Mouse (Mus musculus): Measurements from ENCODE around the gene Syt12. TPM values are rescaled to one million over a fixed set of nuclear protein-coding genes. Genes with fewer than 3 reads are reported as not detected.

The Syt12 gene
- total and polyA plus RNA-seq, 3 experiments, result 0.11 TPM; not detected in 2

DNA sequence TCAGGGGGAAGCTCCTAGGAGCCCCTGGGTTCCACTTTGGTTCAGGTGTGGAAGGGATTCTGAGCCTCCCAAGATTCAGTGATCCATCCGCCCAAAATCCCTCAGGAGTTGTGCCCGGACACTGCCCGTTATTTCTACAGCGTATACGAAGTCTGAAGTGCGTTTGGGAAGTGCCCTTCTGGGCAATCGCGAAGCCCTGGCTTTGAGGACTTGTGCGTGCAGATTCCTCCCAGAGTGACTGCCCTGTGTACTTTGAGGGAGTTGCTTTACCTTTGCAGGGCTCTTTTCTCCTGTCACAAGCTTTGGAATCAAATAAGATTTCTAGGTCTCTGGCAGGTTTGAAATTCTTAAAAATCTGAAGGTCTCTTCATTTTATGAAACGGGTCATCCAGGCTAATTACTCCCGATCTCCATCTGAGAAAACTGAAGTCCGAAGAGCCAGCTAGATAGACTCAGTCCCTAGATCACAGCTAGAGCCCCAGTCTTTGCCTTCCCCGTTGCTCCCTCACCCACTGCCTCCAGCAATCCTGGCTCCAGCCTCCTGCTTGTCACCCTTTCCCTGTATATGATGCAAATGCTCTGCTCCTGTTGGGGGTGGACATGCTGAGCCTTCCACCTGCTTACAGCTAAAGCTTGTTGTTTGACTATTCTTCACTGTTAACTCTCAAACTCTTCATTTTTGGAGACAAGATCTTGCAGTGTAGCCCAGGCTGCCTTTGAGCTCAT lies 34.0 kb upstream of the Syt12 start:
- Histone ChIP-seq H3K4me3 (ENCODE audit: low read depth, low read length) (peak overlapping the region; percentile 88; the same call in 1 of the 2 replicates), H3K27me3 (ENCODE audit: insufficient read depth, low read length) (peaks cover 25% of the 10 kb centered on the region), H3K36me3 (replicated peaks) (no peaks in the 10 kb centered on the region), H3K4me1 (ENCODE audit: insufficient read depth, low read depth, low read length) (peaks cover 33% of the 10 kb centered on the region), H3K9me3 (replicated peaks) (no peaks in the 10 kb centered on the region)
- no peak for TF ChIP-seq POLR2AphosphoS5 (IDR thresholded peaks at IDR 0.05; ENCODE audit: insufficient replicate concordance, low read depth, low read length)
- TF ChIP-seq TAL1 (conservative IDR thresholded peaks at IDR 0.05; ENCODE audit: low read depth, low read length), result no peak
- no peak for TF ChIP-seq GATA1 (IDR thresholded peaks at IDR 0.05; ENCODE audit: borderline replicate concordance, low read length)
- no peak for TF ChIP-seq GATA2 (IDR thresholded peaks at IDR 0.05; ENCODE audit: borderline replicate concordance, low read depth, low read length)
- no peak for TF ChIP-seq CTCF (IDR thresholded peaks at IDR 0.05; ENCODE audit: low read depth, low read length)
- no peak for ATAC-seq (ENCODE audit: extremely low read depth, insufficient number of reproducible peaks, low FRiP score, poor library complexity, severe bottlenecking)
- no peak for DNase-seq (ENCODE audit: low spot score)

- Histone ChIP-seq H3K4me1 (ENCODE audit: insufficient read depth, low read depth, low read length) (peaks cover 43% of the 10 kb centered on the region), H3K36me3 (replicated peaks) (no peaks in the 10 kb centered on the region), H3K4me3 (ENCODE audit: low read depth, low read length) (peak within 1 kb of the TSS; percentile 88), H3K9me3 (replicated peaks) (no peaks in the 10 kb centered on the region), H3K27me3 (ENCODE audit: insufficient read depth, low read length) (peaks cover 25% of the 10 kb centered on the region)
- peak; percentile 99 for DNase-seq (ENCODE audit: low spot score)
- peak; percentile 95 for ATAC-seq (ENCODE audit: extremely low read depth, insufficient number of reproducible peaks, low FRiP score, poor library complexity, severe bottlenecking)
- TF ChIP-seq GATA2 (IDR thresholded peaks at IDR 0.05; ENCODE audit: borderline replicate concordance, low read depth, low read length) (no peak), TAL1 (conservative IDR thresholded peaks at IDR 0.05; ENCODE audit: low read depth, low read length) (no peak), POLR2AphosphoS5 (IDR thresholded peaks at IDR 0.05; ENCODE audit: insufficient replicate concordance, low read depth, low read length) (no peak), CTCF (IDR thresholded peaks at IDR 0.05; ENCODE audit: low read depth, low read length) (no peak), GATA1 (IDR thresholded peaks at IDR 0.05; ENCODE audit: borderline replicate concordance, low read length) (no peak)
Observed at GRCm38 (mm10) chr19:4509986-4510963, 33.0 kb upstream of the Syt12 start, which contains the start of gene Pcx. Gene Pcx (plus strand): TSS chr19:4510472.

GRCm38 (mm10) chr19:4507746-4508145 lies 30.5 kb upstream of the Syt12 start:
- ATAC-seq (ENCODE audit: extremely low read depth, insufficient number of reproducible peaks, low FRiP score, poor library complexity, severe bottlenecking) (no peak), DNase-seq (ENCODE audit: low spot score) (no peak)
- TF ChIP-seq POLR2AphosphoS5 (IDR thresholded peaks at IDR 0.05; ENCODE audit: insufficient replicate concordance, low read depth, low read length) (no peak), CTCF (IDR thresholded peaks at IDR 0.05; ENCODE audit: low read depth, low read length) (no peak), GATA2 (IDR thresholded peaks at IDR 0.05; ENCODE audit: borderline replicate concordance, low read depth, low read length) (no peak), TAL1 (conservative IDR thresholded peaks at IDR 0.05; ENCODE audit: low read depth, low read length) (no peak), GATA1 (IDR thresholded peaks at IDR 0.05; ENCODE audit: borderline replicate concordance, low read length) (no peak)
- Histone ChIP-seq H3K36me3 (replicated peaks) (no peaks in the 10 kb centered on the region), H3K27me3 (ENCODE audit: insufficient read depth, low read length) (peaks cover 20% of the 10 kb centered on the region), H3K4me1 (ENCODE audit: insufficient read depth, low read depth, low read length) (peaks cover 61% of the 10 kb centered on the region), H3K9me3 (replicated peaks) (no peaks in the 10 kb centered on the region), H3K4me3 (ENCODE audit: low read depth, low read length) (no peak overlapping the region)

GRCm38 (mm10) chr19:4504830-4505229 lies 27.6 kb upstream of the Syt12 start:
- no peaks in the 10 kb centered on the region for H3K9me3 ChIP-seq (replicated peaks)
- no peak for TF ChIP-seq GATA2 (IDR thresholded peaks at IDR 0.05; ENCODE audit: borderline replicate concordance, low read depth, low read length)
- H3K27me3 ChIP-seq (ENCODE audit: insufficient read depth, low read length), result peaks cover 9% of the 10 kb centered on the region; the same call in 1 of the 2 replicates
- DNase-seq (ENCODE audit: low spot score), result no peak
- H3K4me3 ChIP-seq (ENCODE audit: low read depth, low read length), result no peak overlapping the region
- no peaks in the 10 kb centered on the region for H3K36me3 ChIP-seq (replicated peaks)
- H3K4me1 ChIP-seq (ENCODE audit: insufficient read depth, low read depth, low read length), result peaks cover 50% of the 10 kb centered on the region
- ATAC-seq (ENCODE audit: extremely low read depth, insufficient number of reproducible peaks, low FRiP score, poor library complexity, severe bottlenecking), result no peak

DNA sequence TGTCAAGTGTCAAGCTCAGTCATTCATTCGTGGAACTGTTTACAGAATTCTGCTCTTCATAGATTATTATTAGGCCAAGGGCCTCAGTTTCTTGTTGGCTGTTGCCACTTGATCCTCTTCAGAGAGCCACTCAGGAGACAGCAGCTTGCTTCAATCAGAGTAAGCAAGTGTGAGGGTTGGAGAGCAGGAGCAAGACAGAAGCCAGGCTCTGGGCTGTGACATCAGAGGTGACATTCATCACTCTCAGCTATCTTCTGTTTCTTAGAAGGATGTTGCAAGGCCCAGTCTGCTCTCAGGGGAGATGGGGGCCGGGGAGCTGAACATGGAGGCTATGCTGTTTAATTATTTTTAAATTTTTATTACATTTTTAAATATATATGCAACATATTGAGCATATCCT lies 25.5 kb upstream of the Syt12 start:
- peaks cover 15% of the 10 kb centered on the region; the same call in 1 of the 2 replicates for H3K27me3 ChIP-seq (ENCODE audit: insufficient read depth, low read length)
- no peak for TF ChIP-seq TAL1 (conservative IDR thresholded peaks at IDR 0.05; ENCODE audit: low read depth, low read length)
- TF ChIP-seq GATA2 (IDR thresholded peaks at IDR 0.05; ENCODE audit: borderline replicate concordance, low read depth, low read length), result no peak
- no peak for TF ChIP-seq CTCF (IDR thresholded peaks at IDR 0.05; ENCODE audit: low read depth, low read length)
- TF ChIP-seq POLR2AphosphoS5 (IDR thresholded peaks at IDR 0.05; ENCODE audit: insufficient replicate concordance, low read depth, low read length), result no peak
- TF ChIP-seq GATA1 (IDR thresholded peaks at IDR 0.05; ENCODE audit: borderline replicate concordance, low read length), result no peak
- H3K9me3 ChIP-seq (replicated peaks), result no peaks in the 10 kb centered on the region
- H3K4me1 ChIP-seq (ENCODE audit: insufficient read depth, low read depth, low read length), result peaks cover 37% of the 10 kb centered on the region
- H3K4me3 ChIP-seq (ENCODE audit: low read depth, low read length), result no peak overlapping the region
- no peaks in the 10 kb centered on the region for H3K36me3 ChIP-seq (replicated peaks)
- no peak for DNase-seq (ENCODE audit: low spot score)
- ATAC-seq (ENCODE audit: extremely low read depth, insufficient number of reproducible peaks, low FRiP score, poor library complexity, severe bottlenecking), result no peak

Measured in G1E (cell line).